Mouse (Mus musculus) stomach, postnatal 0 days (tissue): ENCODE data around the gene Ccm2.

Experiments used
- CTCF ChIP-seq: IDR thresholded peaks from 2 replicates; pipeline ENCODE4 v1.5.1; 2016; ENCODE audit warnings: antibody characterized with exemption, low read depth, mild to moderate bottlenecking, moderate library complexity
- EP300 ChIP-seq: optimal IDR thresholded peaks from 2 replicates; pipeline ENCODE3; 2016; ENCODE audit warnings: antibody characterized with exemption

DNA sequence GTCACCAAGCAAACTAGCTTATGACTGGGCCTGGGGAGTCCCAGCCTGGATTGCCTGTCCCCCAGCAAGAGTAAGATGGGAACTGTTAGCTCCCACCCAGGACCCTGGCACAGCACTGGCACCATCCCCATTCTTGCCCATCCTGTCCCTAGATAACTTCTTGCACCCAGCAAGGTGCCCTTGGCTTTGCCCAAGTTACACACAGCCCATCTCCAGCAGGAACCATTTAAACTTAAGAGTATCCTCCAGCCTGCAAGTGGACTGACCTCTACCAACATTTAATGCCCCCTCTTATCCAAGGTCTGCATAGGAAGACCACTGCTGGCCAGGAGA is 57.9 kb downstream of the Ccm2 start:
- TF ChIP-seq CTCF (no peak), EP300 (no peak)
